Mouse (Mus musculus) bone marrow, adult 2 months (tissue): Measurements from ENCODE around the gene Fchsd2. TPM values are rescaled to one million over a fixed set of nuclear protein-coding genes. Genes with fewer than 3 reads are reported as not detected.
A peak's percentile ranks its signal among the peaks of the same experiment; 100 is the strongest.

Experiments
- H3K27ac ChIP-seq: fragments of 200-500 bp; 2 replicates; pipeline ENCODE4 v1.5.1; 2012; ENCODE audit warnings: low read depth, mild to moderate bottlenecking, control low read depth, inconsistent platforms, low read length; ENCODE audit not compliant: control insufficient read depth, poor library complexity, insufficient read depth
- H3K4me1 ChIP-seq: fragments of 200-500 bp; 2 replicates; pipeline ENCODE4 v1.6.1; 2011; ENCODE audit warnings: low read length; ENCODE audit not compliant: control insufficient read depth, insufficient read depth
- H3K4me3 ChIP-seq: fragments of 200-500 bp; replicated peaks from 2 replicates; pipeline ENCODE3; 2011; ENCODE audit warnings: mild to moderate bottlenecking, low read depth, low read length, control low read depth; ENCODE audit not compliant: control insufficient read depth
- CTCF ChIP-seq: fragments of 200-500 bp; IDR thresholded peaks from 2 replicates; pipeline ENCODE4 v1.5.1; 2011; ENCODE audit warnings: low read length, control low read depth; ENCODE audit not compliant: control insufficient read depth, insufficient read depth
- POLR2A ChIP-seq: fragments of 200-500 bp; IDR thresholded peaks from 2 replicates; pipeline ENCODE4 v1.6.1; 2011; ENCODE audit warnings: low read depth, mild to moderate bottlenecking, control low read depth, low read length, borderline replicate concordance; ENCODE audit not compliant: control insufficient read depth
- WGBS: fragments of 180-500 bp; shearing (Covaris S2); methylation state at CpG from one replicate; pipeline ENCODE4 v1.1.7; 2018; 5-methylcytosine and 5-hydroxymethylcytosine counted together
- polyA plus RNA-seq: library from polyadenylated mRNA; stranded (reverse); fragments of >200 nt; gene quantifications from 2 replicates; pipeline ENCODE4 v1.2.4, GENCODE M21; 2011; ENCODE audit warnings: low replicate concordance; ENCODE audit not compliant: missing spikeins, insufficient read depth, insufficient read length

Gene Fchsd2
- polyA plus RNA-seq, 1 experiment: 22.6 TPM

GRCm38 (mm10) chr7:101099981-101100380, 7.3 kb downstream of the Fchsd2 start:
- H3K27ac ChIP-seq: no peak overlapping the region
- TF ChIP-seq CTCF (no peak), POLR2A (no peak)

GRCm38 (mm10) chr7:101101156-101101691, 8.6 kb downstream of the Fchsd2 start:
- Histone ChIP-seq H3K27ac (no peak overlapping the region), H3K4me3 (no peak overlapping the region), H3K4me1 (no peaks in the 10 kb centered on the region; the same call in 1 of the 2 replicates)
- 69% methylated on average over 10 of the region's 10 CpGs for WGBS
- TF ChIP-seq CTCF: no peak
- no peak for TF ChIP-seq POLR2A

More at GRCm38 (mm10) chr7:101099981-101100380, 7.3 kb downstream of the Fchsd2 start:
- WGBS: 76% methylated on average over 3 of the region's 3 CpGs
- H3K4me3 ChIP-seq: no peak overlapping the region
- peaks cover 2% of the 10 kb centered on the region; the same call in 1 of the 2 replicates for H3K4me1 ChIP-seq

- peaks cover 2% of the 10 kb centered on the region; the same call in 1 of the 2 replicates for H3K4me1 ChIP-seq
- 44% methylated on average over 2 of the region's 2 CpGs for WGBS
- no peak overlapping the region for H3K27ac ChIP-seq
- no peak overlapping the region for H3K4me3 ChIP-seq
- TF ChIP-seq CTCF (no peak; the same call in 1 of the 2 replicates), POLR2A (no peak)
Observed at GRCm38 (mm10) chr7:101106666-101107065, 14.0 kb downstream of the Fchsd2 start.

GRCm38 (mm10) chr7:101107073-101107810, 14.6 kb downstream of the Fchsd2 start:
- no peak for TF ChIP-seq CTCF
- TF ChIP-seq POLR2A: no peak
- Histone ChIP-seq H3K27ac (no peak overlapping the region), H3K4me1 (peaks cover 2% of the 10 kb centered on the region; the same call in 1 of the 2 replicates), H3K4me3 (peak overlapping the region; percentile 5)
- WGBS: 40% methylated on average over 5 of the region's 5 CpGs

- TF ChIP-seq POLR2A: peak; percentile 39; the same call in 1 of the 2 replicates
- peak; percentile 71 for TF ChIP-seq CTCF
- Histone ChIP-seq H3K4me3 (peak overlapping the region; percentile 94), H3K27ac (peak overlapping the region; percentile 52), H3K4me1 (peaks cover 2% of the 10 kb centered on the region; the same call in 1 of the 2 replicates)
- WGBS: under 1% methylated on average over 66 of the region's 75 CpGs
Observed at GRCm38 (mm10) chr7:101107968-101108652, 15.4 kb downstream of the Fchsd2 start.

GRCm38 (mm10) chr7:101108653-101109005, 16.0 kb downstream of the Fchsd2 start:
- H3K27ac ChIP-seq: peak overlapping the region; percentile 91
- peaks cover 3% of the 10 kb centered on the region; the same call in 1 of the 2 replicates for H3K4me1 ChIP-seq
- peak overlapping the region; percentile 98 for H3K4me3 ChIP-seq
- WGBS: 2% methylated on average over 22 of the region's 35 CpGs
- TF ChIP-seq CTCF: no peak
- peak; percentile 38; the same call in 1 of the 2 replicates for TF ChIP-seq POLR2A

- TF ChIP-seq CTCF (no peak), POLR2A (no peak)
- Histone ChIP-seq H3K4me3 (peak overlapping the region; percentile 98), H3K4me1 (peaks cover 3% of the 10 kb centered on the region; the same call in 1 of the 2 replicates), H3K27ac (peak overlapping the region; percentile 91)
- WGBS: under 1% methylated on average over 47 of the region's 47 CpGs
Observed at GRCm38 (mm10) chr7:101109006-101109855, 16.6 kb downstream of the Fchsd2 start.
